Mouse (Mus musculus) ovary, adult 18-20 months (tissue): ENCODE results near the gene Rsph6a.
"Not testable (repeated sequence)": the region's sequence is repeated elsewhere in the genome, so short reads cannot be mapped to it uniquely, and the experiment has no call there.

ENCODE experiments used
- DNase-seq: peaks from one replicate; pipeline ENCODE4 v3.0.0; 2022; ENCODE audit warnings: low spot score, mixed read lengths

Rsph6a gene

GRCm38 (mm10) chr7:19046286-19047069, 8.0 kb upstream of the Rsph6a start:
- peak; percentile 61 for DNase-seq

- no peak for DNase-seq
Observed at GRCm38 (mm10) chr7:19048006-19048527, 6.4 kb upstream of the Rsph6a start.

- no peak for DNase-seq
Observed at GRCm38 (mm10) chr7:19049252-19049651, 5.2 kb upstream of the Rsph6a start.

- DNase-seq: no peak
Observed at GRCm38 (mm10) chr7:19050172-19050571, 4.3 kb upstream of the Rsph6a start.

GRCm38 (mm10) chr7:19051161-19051560, 3.3 kb upstream of the Rsph6a start:
- no peak for DNase-seq

- DNase-seq: no peak
Observed at GRCm38 (mm10) chr7:19052345-19053135, 1.9 kb upstream of the Rsph6a start.

- DNase-seq: no peak
Observed at GRCm38 (mm10) chr7:19053136-19053532, 1.4 kb upstream of the Rsph6a start.

- no peak for DNase-seq
Observed at GRCm38 (mm10) chr7:19054777-19055076, 237 bp downstream of the Rsph6a start.

GRCm38 (mm10) chr7:19055108-19055507, 618 bp downstream of the Rsph6a start:
- no peak for DNase-seq

- DNase-seq: no peak
Observed at GRCm38 (mm10) chr7:19057405-19057804, 2.9 kb downstream of the Rsph6a start.

GRCm38 (mm10) chr7:19065896-19066295, 11.4 kb downstream of the Rsph6a start:
- DNase-seq: no peak

- no peak for DNase-seq
Observed at GRCm38 (mm10) chr7:19067063-19067462, 12.6 kb downstream of the Rsph6a start.

GRCm38 (mm10) chr7:19067935-19068334, 13.4 kb downstream of the Rsph6a start:
- DNase-seq: no peak

GRCm38 (mm10) chr7:19068707-19069106, 14.2 kb downstream of the Rsph6a start:
- no peak for DNase-seq

GRCm38 (mm10) chr7:19069500-19069899, 15.0 kb downstream of the Rsph6a start:
- no peak for DNase-seq

- DNase-seq: not testable (repeated sequence)
Observed at GRCm38 (mm10) chr7:19071024-19071423, 16.5 kb downstream of the Rsph6a start.

GRCm38 (mm10) chr7:19073504-19073903, 19.0 kb downstream of the Rsph6a start:
- DNase-seq: no peak

- DNase-seq: no peak
Observed at GRCm38 (mm10) chr7:19074494-19074893, 20.0 kb downstream of the Rsph6a start.

- DNase-seq: no peak
Observed at GRCm38 (mm10) chr7:19075231-19075630, 20.7 kb downstream of the Rsph6a start.

- peak; percentile 97 for DNase-seq
Observed at GRCm38 (mm10) chr7:19075723-19076585, 21.5 kb downstream of the Rsph6a start, which contains the start of gene Dmwd. Gene Dmwd, plus strand, starts transcription at chr7:19076227.

GRCm38 (mm10) chr7:19076586-19076991, 22.1 kb downstream of the Rsph6a start:
- DNase-seq: no peak

GRCm38 (mm10) chr7:19077761-19078160, 23.3 kb downstream of the Rsph6a start:
- no peak for DNase-seq
